Mouse (Mus musculus) erythroid progenitor cell, adult 5-6 weeks (primary cell): ENCODE results near the gene B3gnt7. TPM values are rescaled to one million over a fixed set of nuclear protein-coding genes. Genes with fewer than 3 reads are reported as not detected.
"Not testable (repeated sequence)": the region's sequence is repeated elsewhere in the genome, so short reads cannot be mapped to it uniquely, and the experiment has no call there.

Experiments used
- ATAC-seq: replicated peaks from 2 replicates; pipeline ENCODE4 v1.8.0; 2016; ENCODE audit warnings: moderate number of reproducible peaks, mild to moderate bottlenecking, moderate TSS enrichment, inconsistent platforms; ENCODE audit not compliant: poor library complexity, low FRiP score, severe bottlenecking
- total RNA-seq, 2 experiments: library from RNA; stranded (forward) in 1 of 2; stranded (reverse) in 1 of 2; fragments of 150-400 nt in 1 of 2; fragments of 186-747, 209-891 nt in 1 of 2; gene quantifications; 2 replicates each; pipeline versions ENCODE4 v1.2.3 to v1.2.4; 2015 to 2017; ENCODE audit warnings: low replicate concordance in 2 of 2

Gene B3gnt7
- total RNA-seq, 2 experiments from 2014 or later: not detected

DNA sequence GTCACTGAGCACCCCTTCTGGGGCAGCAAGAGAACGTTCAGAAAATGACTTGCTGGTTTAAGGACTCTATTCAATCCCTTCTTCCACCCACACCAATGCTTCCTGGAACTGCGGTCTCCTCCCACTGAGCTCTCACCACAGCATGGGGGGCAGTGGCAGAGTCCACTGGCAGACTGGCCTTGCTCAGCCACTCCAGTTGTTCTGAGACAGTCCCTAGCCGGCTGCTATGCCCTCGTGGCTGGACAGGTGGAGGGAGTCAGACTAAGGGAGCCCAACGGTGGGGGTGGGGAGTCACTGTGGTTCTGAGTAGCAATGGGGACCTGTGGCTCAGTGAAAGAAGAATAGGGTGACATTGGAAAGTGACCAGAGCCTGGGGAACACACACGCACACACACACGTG lies 1.9 kb upstream of the B3gnt7 start:
- ATAC-seq: no peak

DNA sequence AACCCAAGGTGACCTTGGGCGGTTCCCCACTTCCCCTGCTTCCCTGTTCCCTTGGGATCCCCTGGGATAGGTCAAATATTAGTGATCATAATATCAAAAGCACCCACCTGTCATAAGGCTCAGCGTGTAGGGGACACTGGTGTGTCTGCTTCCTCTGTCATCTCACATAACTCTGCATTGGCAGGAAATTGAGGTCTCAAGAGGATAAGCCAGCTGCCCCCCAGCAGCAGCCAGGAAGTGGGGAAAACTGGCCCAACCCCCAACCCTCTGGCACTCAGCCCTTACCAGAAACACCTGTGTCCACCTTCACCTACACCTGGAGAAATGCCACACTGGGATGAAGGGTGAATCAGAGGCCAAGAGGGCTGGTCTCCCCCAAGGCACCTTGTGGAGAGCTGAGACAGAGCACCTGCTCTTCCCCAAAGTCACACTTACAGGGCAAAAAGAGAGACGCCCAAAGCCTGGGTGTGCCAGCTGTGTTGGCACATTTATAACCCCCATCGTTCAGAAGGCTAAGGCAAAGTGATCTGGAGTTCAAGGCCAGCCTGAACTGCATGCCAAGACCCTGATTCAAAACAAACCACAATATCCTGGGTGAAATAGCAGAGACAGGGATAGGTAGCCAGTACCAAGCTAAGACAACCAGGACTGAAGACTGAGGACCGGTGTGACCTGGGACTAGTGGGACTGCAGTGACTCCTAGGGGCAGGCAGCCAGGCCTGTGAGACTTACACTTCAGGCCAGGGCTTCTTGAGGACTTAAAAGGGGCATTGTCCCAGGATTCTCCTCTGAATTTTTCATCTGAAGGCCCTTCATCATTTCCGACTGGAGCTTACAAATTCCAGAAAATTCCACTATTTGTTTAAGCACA lies 1.2 kb upstream of the B3gnt7 start:
- ATAC-seq: no peak

DNA sequence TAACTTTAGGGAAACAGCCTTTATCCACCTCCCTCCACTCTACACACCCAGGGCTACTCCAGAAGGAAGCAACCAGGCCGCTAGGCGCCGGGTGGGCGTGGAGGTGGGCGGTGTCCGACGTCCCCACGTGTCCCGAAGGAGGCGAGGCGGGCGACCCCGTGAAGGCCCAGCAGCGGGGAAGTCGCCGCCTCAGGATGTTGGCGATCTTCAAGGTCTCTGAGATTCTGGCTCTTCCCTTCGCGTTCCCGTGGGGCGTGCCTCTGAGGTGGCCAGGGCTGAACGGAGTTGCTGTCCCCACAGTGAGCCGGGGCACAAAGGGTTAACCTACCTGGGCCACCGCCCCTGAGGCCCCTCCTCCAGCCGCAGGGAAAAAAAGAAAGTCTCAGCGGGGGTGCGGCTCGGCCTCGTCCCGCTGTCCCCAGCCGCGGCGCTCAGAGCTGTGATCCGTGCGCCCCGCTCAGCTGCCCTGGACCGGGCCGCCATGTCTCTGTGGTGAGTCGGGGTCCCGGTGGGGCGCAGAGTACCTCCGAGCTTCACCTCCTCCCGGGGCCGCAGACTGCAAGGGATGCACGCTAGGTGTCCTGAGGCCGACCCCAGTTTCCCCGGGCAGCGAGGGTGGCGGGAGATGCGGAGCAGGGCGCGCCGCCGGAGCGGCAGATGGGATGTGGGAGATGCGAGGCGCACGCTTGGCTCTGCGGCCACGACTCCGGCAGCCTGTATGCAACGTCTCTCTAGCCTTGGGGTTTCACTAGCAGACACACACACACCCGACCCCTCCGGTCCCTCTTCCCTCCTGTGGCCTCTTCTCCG lies 636 bp downstream of the B3gnt7 start:
- ATAC-seq: no peak

DNA sequence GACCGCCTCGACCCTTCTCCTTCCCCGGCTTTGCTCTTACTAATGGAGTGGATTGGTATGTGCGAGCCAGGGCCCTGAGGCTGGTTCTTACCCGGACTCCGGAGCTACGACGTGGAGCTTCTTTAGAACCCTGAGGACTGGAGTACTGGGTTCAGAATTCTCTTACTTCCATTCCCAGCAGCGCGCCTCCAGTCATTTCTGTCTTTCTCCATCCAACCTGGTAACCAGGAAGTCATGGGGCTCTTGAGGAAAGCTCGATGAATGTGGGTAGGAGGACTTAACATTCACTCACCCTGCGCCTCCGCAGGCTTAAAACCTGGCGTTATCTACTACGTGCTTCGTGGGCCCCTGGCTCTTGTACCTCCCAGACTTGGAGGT lies 1.2 kb downstream of the B3gnt7 start:
- no peak for ATAC-seq

DNA sequence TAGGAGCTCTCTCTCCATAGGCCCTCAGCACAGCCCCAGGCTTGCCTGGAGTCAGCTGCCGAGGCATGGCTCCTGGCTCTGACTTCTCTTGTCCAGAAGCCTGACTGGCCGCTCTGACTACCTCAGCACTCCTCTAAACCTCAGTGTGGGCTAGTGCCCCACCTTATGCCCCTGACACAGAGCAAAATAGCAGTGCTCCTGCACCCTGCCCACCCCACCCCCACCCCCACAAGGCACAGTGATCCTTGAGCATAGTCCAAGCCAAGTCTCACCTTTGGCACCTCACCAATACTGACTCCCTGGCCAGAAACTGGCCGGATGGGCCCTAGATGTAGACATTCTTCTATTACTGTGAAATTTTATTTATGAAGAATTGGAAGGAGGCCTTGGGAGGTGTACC lies 4.1 kb downstream of the B3gnt7 start:
- no peak for ATAC-seq

DNA sequence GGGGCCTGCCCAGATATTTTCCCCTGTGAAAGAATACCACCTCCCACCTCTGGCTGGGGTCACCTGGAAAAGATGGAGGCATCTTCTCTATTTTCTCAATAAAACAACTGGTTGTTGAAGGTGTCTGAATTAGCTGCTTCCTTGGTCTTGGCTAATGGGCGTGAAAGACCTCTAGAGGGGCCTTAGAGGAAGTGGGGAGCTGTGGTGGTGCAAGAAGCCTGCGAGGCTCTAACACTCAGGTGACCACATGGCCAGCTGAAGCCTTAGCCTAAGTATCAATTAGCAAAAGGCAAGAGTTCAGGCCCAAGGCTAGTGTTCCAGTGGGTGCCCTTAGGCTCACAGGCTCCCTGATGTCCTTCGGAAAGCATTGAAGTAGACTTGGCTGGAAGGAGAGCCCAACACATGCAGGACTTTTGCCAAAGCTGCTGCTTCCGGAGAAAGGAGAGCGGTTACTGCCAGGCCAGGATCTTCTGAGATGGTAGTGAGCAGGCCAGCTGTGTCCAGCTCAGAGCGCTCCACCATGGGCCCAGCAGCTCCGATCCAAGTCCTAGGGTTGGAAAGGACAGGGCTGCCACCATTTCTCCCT lies 4.6 kb downstream of the B3gnt7 start:
- no peak for ATAC-seq

DNA sequence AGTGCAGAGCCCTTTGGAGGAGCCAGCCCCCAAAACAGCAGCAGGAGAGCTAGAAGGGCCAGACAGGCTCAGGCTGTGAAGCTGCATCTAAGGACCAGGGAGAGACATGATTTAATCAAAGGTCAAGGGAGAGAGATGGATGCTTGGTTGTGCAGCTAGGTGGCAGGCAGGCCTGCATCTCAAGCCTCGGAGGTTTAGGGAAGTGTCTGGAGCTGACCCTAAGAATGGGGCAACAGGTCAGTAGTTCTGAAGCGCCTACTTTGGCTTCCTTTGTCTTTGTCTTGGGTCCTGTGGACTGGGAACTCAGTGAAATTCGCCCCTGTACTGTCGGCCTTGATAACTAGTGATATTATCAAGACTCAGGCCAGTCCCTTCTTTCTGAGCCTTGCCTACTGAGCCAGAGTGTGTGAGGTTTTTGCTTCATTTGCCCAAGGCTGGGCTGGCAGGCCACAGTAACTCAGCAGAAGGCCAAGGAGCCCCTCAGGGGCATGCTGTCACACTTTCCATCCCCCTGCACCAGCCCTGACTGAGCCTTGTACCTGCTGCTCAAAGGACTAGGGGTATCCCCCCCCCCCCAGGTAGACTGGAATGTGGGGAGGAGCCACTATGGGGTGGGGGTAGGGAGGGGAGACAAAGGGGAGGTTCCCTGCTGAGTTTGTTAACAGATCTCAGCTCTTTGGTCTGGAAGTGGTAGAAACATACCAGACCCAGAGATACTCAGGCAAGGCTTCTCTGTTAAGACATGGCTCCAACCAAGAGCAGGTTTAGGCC lies 5.4 kb downstream of the B3gnt7 start:
- no peak for ATAC-seq

DNA sequence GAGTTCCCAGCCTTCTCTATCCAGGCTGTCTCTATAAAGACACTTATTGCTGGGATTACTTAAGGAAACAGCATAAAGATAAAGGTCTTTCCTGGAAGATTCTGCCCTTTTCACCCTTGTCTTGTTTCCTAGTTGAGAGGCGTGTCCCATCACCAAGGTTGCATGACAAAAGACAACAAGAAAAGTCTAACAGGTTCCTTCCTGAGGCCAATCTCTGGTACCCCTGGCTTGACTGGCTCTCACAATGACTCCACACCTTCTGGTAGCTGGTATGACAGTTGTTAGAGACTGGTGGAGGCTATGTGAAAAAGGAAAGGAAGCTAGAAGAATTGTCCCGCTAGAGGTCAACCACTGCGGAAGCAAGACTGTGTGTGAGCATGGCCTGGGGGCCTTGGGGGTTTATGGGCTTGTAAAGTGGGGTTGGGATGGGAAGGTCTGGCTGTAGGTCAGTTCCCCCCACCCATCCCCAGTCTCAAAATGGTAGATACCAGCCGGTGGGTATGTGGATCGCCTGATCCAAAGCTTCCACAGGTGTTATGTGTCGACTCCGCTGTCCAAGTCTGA lies 6.7 kb downstream of the B3gnt7 start:
- ATAC-seq: no peak

DNA sequence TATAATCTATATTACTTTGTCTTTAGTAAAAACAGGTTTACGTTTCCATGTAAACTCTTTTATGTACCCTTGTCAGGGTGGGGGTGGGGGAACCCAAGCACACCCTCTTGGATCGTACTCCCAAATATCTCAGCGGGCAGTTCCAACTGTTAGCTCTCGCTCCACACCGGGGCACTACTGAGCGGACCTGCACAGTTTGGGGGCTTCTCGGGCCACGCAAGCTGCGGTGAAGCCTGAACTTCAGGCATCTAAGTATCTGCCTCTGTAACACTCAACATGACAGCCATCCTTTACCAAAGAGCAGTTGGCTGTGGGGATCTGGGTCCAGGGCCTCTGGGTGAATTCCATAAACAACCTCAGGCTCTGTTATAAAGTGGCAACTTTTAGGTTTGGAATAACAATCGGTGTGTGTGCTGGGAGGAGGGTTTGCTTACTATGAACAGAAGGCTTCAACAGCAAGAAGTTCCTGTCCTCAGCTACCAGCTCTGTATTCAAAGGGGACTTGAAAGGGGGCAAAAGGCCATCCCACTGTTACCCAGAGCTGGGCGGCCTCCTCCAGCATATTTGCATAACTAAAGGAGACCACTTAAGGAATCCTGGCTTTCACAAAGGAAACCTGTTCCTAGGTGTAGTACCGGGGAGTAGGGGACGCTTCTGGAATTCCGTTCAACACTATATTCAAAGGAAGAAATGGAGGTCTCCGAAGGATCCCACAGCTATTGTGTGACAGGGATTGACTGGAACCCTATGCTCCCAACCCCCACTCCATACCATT lies 8.1 kb downstream of the B3gnt7 start:
- no peak for ATAC-seq

DNA sequence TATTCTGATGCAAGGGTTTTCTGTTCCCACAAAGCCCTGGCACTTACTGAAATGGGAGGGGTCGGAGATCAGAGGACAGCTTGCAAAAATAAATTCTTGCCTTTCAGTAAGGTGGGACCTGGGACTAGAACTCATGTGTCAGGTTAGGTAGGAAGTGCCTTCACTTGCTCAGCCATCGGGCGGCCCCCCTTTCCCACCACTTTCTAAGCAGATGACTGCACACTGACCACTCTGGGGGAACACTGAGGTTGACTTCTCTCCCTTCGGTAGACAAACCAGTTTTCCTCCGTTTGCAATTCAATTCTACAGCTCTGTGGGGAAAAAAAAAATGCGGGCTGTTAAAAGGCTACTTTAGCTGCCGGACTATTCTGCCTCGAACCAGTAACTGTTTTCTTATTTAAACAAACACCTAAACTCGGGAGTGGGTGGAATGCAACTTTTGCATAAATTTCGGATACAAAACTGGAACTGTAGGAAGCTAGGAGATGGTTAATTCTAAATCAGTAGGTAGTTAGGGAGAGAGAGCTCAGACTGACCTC lies 8.9 kb downstream of the B3gnt7 start:
- ATAC-seq: no peak

DNA sequence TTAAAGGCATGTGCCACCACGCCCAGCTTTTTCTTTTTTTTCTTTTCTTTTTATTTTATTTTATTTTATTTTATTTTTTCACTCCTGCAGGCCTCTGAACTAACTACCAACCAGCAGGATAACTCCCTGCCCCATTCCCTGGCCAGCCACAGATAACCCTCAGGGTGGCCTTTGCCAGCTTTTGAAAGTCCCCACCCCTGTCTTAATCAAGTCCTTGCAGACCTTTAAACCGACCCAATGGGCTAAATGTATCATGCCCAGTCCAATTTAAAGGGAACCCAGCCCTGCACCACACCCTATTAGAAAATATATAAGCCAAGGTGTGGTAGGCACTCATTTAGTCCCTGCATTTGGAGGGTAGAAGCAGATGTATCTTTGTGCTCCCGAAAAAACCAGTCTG lies 9.6 kb downstream of the B3gnt7 start:
- peak; percentile 77 for ATAC-seq

DNA sequence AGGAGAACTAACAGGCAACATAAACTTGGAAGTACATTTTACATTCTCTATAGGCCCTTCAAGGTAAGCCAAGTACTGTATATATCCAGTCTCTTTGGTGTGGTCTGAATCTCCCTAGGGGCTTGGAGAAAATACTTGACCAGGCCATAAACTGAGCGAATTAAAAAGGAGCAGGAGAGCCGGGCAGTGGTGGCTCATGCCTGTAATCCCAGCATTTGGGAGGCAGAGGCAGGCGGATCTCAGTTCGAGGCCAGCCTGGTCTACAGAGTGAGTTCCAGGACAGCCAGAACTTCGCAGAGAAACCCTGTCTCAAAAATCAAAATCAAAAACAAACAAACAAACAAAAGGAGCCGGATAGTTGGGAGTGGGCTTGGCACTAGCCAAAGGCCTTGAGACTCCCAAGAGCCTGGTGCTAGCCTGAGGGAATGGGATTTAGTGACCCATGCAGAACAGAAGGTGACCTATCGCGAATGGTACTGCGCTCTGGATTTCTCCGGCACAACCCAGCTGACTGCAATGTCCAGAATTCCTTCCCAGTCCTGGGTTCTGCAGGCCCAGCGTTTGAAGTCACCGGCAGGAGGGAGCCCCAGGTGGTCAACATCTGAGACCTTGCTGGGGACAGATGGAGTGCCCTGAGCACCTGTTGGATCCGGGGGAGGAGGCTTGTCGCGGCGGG lies 10.6 kb downstream of the B3gnt7 start:
- ATAC-seq: no peak

DNA sequence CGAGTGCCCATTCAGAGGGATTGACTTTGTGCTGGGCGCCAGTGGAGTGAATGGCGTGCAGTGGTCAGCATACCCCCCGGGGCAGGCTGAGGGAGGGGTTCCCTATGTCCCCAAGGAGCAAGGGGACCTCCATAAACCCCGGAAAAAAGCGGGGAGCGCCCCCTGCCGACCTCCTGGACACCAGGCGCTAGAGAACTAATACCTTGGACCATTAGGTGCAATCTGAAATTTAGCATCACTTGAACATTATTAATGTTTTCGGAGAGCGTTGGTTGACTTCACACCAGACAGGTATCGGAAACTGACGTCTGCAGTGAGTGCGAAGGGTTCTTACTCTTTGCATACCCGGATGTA lies 11.1 kb downstream of the B3gnt7 start:
- ATAC-seq: no peak

DNA sequence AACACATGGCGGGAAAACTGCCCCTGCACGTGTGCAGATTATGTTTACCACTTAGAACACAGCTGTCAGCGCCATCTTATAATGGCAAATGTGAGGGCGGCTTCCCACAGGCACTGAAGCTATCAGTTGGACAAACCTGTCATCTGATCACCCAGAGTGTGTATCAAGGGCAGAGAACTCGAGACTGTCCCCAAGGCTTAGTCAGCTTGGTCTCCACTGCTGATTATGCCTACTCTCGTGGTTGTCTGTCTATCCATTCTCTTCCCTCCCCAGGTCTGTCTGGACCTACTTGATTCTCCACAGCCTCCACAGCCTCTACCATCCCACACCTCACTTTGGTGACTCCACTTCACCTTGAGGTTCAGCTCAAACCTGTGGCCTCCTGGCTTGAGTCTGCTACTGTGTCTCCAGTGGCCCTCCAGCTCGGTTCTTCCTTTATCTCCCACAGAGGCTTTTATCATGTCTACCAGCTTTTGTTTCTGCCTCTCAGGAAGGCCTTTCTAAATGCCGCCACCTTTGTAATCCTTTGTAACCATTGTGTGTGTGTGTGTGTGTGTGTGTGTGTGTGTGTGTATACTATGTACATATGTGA lies 18.3 kb downstream of the B3gnt7 start:
- ATAC-seq: no peak

DNA sequence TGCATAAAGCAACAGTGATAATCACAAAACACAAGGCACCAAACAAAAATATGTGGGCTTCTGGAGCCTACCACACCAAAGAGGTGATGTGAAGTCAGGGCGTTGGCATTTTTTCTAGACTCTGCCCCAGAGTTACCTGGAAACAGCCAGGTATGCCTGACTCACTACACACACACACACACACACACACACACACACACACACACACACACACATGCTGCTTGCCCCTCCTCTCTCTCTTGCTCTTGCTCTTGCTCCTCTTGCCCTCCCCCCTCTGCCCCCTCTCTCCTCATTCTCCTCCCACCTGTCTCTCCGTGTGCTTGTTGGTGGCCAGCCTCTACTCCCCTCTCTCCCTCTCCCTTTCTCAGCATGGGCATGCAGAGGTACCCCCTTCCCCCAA lies 33.7 kb downstream of the B3gnt7 start:
- no peak for ATAC-seq

DNA sequence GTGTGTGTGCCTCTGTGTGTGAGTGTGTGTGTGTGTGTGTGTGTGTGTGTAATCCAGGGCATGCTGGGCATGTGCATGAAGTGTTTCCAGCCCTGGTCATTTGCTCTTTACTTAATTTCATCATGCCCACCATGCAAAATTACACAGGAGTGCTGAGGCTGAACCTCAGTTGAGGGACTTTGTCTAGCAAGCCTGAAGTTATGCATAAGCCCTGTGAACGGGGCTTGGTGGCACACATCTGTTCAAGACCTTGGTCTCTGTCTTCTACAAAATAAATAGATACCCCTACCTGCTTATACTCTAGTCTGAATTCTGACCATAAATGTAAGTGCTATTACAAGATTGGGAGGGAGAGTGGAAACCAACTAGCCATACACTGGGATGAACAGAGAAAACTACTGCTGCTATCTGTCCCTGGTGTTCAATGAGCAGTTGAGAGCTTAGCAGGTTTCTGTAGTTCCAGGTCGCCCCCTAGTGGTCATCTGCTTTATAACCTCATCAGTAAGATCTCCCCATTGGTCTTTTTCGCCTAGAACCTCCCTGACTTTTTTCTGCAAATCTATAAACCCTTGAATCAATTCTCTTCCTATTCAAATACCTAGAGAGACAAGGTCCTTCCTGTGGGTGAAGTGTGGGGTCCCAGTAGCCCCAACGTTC lies 36.7 kb downstream of the B3gnt7 start:
- ATAC-seq: peak; percentile 84

DNA sequence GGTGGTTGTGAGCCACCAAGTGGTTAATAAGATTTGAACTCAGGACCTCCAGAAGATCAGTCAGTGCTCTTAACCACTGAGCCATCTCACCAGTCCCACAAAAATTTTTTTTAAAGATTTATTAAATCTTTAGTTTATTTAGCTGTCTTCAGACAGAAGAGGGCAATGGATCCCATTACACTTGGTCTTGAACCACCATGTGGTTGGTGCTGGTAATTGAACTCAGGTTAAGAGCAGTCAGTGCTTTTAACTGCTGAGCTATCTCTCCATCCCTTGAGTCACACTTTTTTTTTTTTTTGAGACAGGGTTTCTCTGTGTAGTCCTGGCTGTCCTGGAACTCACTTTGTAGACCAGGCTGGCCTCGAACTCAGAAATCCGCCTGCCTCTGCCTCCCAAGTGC lies 38.5 kb downstream of the B3gnt7 start:
- ATAC-seq: not testable (repeated sequence)
